Mouse (Mus musculus) intestine, postnatal 0 days (tissue): ENCODE measurements at regions not wholly inside any gene's neighbourhood (a gene's known extent, or its start where the extent isn't known, plus 50 kb on each side); places are given as distances from the start of the nearest gene placed in this dataset.

Experiments used
- ATAC-seq: fragments of 200-750 bp; cut with Nextera tagmentation; 2 replicates; pipeline ENCODE4 v1.8.0; 2017; ENCODE audit warnings: mild to moderate bottlenecking, moderate TSS enrichment, moderate library complexity
- H3K27ac ChIP-seq: fragments of 300-500 bp; sonication (generic); 2 replicates; pipeline ENCODE4 v1.5.1; 2014; ENCODE audit warnings: mild to moderate bottlenecking, low read depth, low read length, moderate library complexity
- H3K27me3 ChIP-seq: fragments of 300-500 bp; sonication (generic); replicated peaks from 2 replicates; pipeline ENCODE4 v1.6.1; 2014; ENCODE audit warnings: low read length, mixed read lengths; ENCODE audit not compliant: control insufficient read depth, insufficient read depth
- H3K36me3 ChIP-seq: fragments of 300-500 bp; sonication (generic); 2 replicates; pipeline ENCODE4 v1.6.1; 2014; ENCODE audit warnings: mild to moderate bottlenecking, moderate library complexity; ENCODE audit not compliant: control insufficient read depth, insufficient read depth
- H3K4me1 ChIP-seq: fragments of 300-500 bp; sonication (generic); replicated peaks from 2 replicates; pipeline ENCODE4 v1.6.1; 2014; ENCODE audit warnings: antibody characterized with exemption, low read length, mixed read lengths; ENCODE audit not compliant: control insufficient read depth, insufficient read depth
- H3K4me2 ChIP-seq: fragments of 300-500 bp; sonication (generic); replicated peaks from 2 replicates; pipeline ENCODE4 v1.6.1; 2014; ENCODE audit warnings: low read depth, mild to moderate bottlenecking, moderate library complexity
- H3K4me3 ChIP-seq: fragments of 300-500 bp; sonication (generic); 2 replicates; pipeline ENCODE4 v1.5.1; 2014; ENCODE audit warnings: low read depth, low read length
- H3K9ac ChIP-seq: fragments of 300-500 bp; sonication (generic); 2 replicates; pipeline ENCODE4 v1.6.1; 2014; ENCODE audit warnings: mild to moderate bottlenecking, low read depth, low read length
- H3K9me3 ChIP-seq: fragments of 300-500 bp; sonication (generic); 2 replicates; pipeline ENCODE4 v1.6.1; 2016; ENCODE audit warnings: mixed run types; ENCODE audit not compliant: control insufficient read depth
- CTCF ChIP-seq: sonication (generic); IDR thresholded peaks from 2 replicates; pipeline ENCODE4 v1.5.1; 2016; ENCODE audit warnings: low read depth, mild to moderate bottlenecking, control low read depth, antibody characterized with exemption, moderate library complexity
- WGBS: fragments of 180-500 bp; shearing (Covaris S2); extraction: QIAGEN DNeasy Blood & Tissue Kit; methylation state at CpG from one replicate; pipeline ENCODE4 v1.1.7; 2014; 5-methylcytosine and 5-hydroxymethylcytosine counted together

- no peaks in the 10 kb centered on the region for H3K27me3 ChIP-seq
- H3K4me1 ChIP-seq: no peaks in the 10 kb centered on the region
- H3K27ac ChIP-seq: no peak overlapping the region
- 76% methylated on average over 2 of the region's 2 CpGs for WGBS
- no peak overlapping the region for H3K4me2 ChIP-seq
- TF ChIP-seq CTCF: no peak
- H3K36me3 ChIP-seq: no peaks in the 10 kb centered on the region
- ATAC-seq: no peak
- H3K4me3 ChIP-seq: no peak overlapping the region
- H3K9ac ChIP-seq: no peak overlapping the region
- H3K9me3 ChIP-seq: no peaks in the 10 kb centered on the region
Measured at GRCm38 (mm10) chr5:63468526-63469268, 180.2 kb upstream of the Nwd2 start.

GRCm38 (mm10) chr5:63469701-63470100 is 179.2 kb upstream of the Nwd2 start:
- WGBS: 40% methylated on average over 1 of the region's 1 CpGs

DNA sequence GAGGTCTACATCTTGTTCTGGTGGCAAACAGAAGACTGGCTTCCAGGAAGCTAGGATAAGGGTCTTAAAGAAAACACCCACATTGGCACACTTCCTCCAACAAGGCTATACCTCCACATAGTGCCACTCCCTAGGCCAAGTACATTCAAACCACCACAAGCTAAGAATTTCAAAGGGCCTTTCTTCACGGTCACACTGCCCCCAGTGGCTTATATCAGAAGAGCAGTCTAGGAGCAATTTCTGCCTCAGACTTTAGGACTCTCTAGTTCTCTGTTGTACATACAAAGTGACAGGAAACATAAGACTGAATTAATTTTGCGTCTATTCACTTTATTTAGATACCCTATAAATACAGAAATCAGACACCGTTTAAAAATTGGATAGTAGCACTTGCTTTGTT is 175.7 kb upstream of the Nwd2 start:
- Histone ChIP-seq H3K27ac (no peak overlapping the region), H3K9ac (no peak overlapping the region), H3K4me1 (no peaks in the 10 kb centered on the region), H3K36me3 (no peaks in the 10 kb centered on the region), H3K4me3 (no peak overlapping the region), H3K4me2 (no peak overlapping the region), H3K27me3 (no peaks in the 10 kb centered on the region), H3K9me3 (no peaks in the 10 kb centered on the region)
- no peak for ATAC-seq
- WGBS: 69% methylated on average over 3 of the region's 3 CpGs
- TF ChIP-seq CTCF: peak; percentile 38

More at GRCm38 (mm10) chr5:63469701-63470100, 179.2 kb upstream of the Nwd2 start:
- no peak overlapping the region for H3K9ac ChIP-seq
- TF ChIP-seq CTCF: no peak
- H3K4me2 ChIP-seq: no peak overlapping the region
- ATAC-seq: no peak
- H3K27ac ChIP-seq: no peak overlapping the region
- H3K4me3 ChIP-seq: no peak overlapping the region
- H3K4me1 ChIP-seq: no peaks in the 10 kb centered on the region
- no peaks in the 10 kb centered on the region for H3K9me3 ChIP-seq
- no peaks in the 10 kb centered on the region for H3K36me3 ChIP-seq
- no peaks in the 10 kb centered on the region for H3K27me3 ChIP-seq

GRCm38 (mm10) chr5:63476240-63476973 is 172.5 kb upstream of the Nwd2 start:
- no peaks in the 10 kb centered on the region for H3K9me3 ChIP-seq
- H3K36me3 ChIP-seq: no peaks in the 10 kb centered on the region
- WGBS: 78% methylated on average over 2 of the region's 2 CpGs
- no peak for TF ChIP-seq CTCF
- no peak overlapping the region for H3K9ac ChIP-seq
- H3K4me3 ChIP-seq: no peak overlapping the region
- no peak overlapping the region for H3K4me2 ChIP-seq
- no peaks in the 10 kb centered on the region for H3K4me1 ChIP-seq
- no peaks in the 10 kb centered on the region for H3K27me3 ChIP-seq
- H3K27ac ChIP-seq: no peak overlapping the region
- no peak for ATAC-seq

- ATAC-seq: no peak
- Histone ChIP-seq H3K36me3 (no peaks in the 10 kb centered on the region), H3K4me1 (no peaks in the 10 kb centered on the region), H3K4me2 (no peak overlapping the region), H3K9me3 (no peaks in the 10 kb centered on the region), H3K27ac (no peak overlapping the region), H3K9ac (no peak overlapping the region), H3K4me3 (no peak overlapping the region), H3K27me3 (no peaks in the 10 kb centered on the region)
- WGBS: 43% methylated on average over 1 of the region's 1 CpGs
- TF ChIP-seq CTCF: no peak
Measured at GRCm38 (mm10) chr5:63498952-63499351, 149.9 kb upstream of the Nwd2 start.

GRCm38 (mm10) chr5:63503056-63503845 is 145.7 kb upstream of the Nwd2 start:
- Histone ChIP-seq H3K36me3 (no peaks in the 10 kb centered on the region), H3K4me3 (no peak overlapping the region), H3K27ac (no peak overlapping the region), H3K4me2 (no peak overlapping the region), H3K27me3 (no peaks in the 10 kb centered on the region), H3K4me1 (no peaks in the 10 kb centered on the region), H3K9ac (no peak overlapping the region), H3K9me3 (no peaks in the 10 kb centered on the region)
- no peak for TF ChIP-seq CTCF
- ATAC-seq: no peak
- 92% methylated on average over 13 of the region's 13 CpGs for WGBS
